ENCODE assay signal across 35 mouse cellular contexts in the genomic region with DNA sequence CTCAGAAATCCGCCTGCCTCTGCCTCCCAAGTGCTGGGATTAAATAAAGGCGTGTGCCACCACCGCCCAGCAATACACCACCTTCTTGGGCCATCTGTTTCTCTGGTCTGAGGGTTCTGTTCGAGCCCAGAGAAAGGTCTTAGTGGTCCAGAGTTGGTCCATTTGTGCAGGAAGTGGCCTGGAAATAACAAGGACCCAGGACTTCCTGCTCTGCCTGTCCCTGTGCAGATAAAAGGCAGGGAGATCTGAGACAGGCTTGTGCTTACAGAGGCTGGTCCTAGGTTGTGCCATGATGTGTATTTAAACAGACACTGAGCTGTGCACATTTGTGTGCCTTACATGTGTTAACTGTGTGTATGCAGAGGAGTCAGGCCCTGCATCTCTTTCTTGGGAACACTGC. TPM values are rescaled to one million over a fixed set of nuclear protein-coding genes. Genes with fewer than 3 reads are reported as not detected.
"Had no signal": no experiment of that assay in that cellular context is flagged by ENCODE, and none has a peak within 500 bp of the region (broad histone marks: within the 10 kb centered on the region; RNA-seq: fewer than 3 reads in every experiment).

No protein-coding gene starts in this region.

- H3K4me3 ChIP-seq: heart, adult 2 months; heart, embryonic 12.5 days; hindbrain, embryonic 10.5 days; hindbrain, embryonic 12.5 days; intestine, embryonic 15.5 days; layer of hippocampus, adult 2 months; left cerebral cortex, adult 2 months; limb, embryonic 12.5 days; liver, embryonic 13.5 days had no signal

- DNase-seq: gastrocnemius, postnatal 25 days; heart, adult 2 months; heart, postnatal 10 days; heart, postnatal 4 days; kidney, adult 18-20 months; kidney, adult 8-10 months; kidney, postnatal 10 days; kidney, postnatal 25 days; kidney, postnatal 4 days; left cerebral cortex, postnatal 4 days; liver; liver, embryonic 13.5 days had no signal

- H3K36me3 ChIP-seq: heart, embryonic 12.5 days; hindbrain, embryonic 10.5 days; hindbrain, embryonic 12.5 days; intestine, embryonic 15.5 days; limb, embryonic 12.5 days; liver, embryonic 13.5 days had no signal

- H3K27ac ChIP-seq: heart, adult 2 months; hindbrain, embryonic 10.5 days; hindbrain, embryonic 12.5 days; hindbrain, embryonic 14.5 days; intestine, embryonic 15.5 days; layer of hippocampus, adult 2 months; left cerebral cortex, adult 2 months; limb, embryonic 12.5 days; liver, embryonic 13.5 days had no signal

- H3K27me3 ChIP-seq: heart, embryonic 12.5 days; hindbrain, embryonic 12.5 days; intestine, embryonic 15.5 days had no signal

- H3K9me3 ChIP-seq: heart, embryonic 12.5 days; hindbrain, embryonic 10.5 days; hindbrain, embryonic 12.5 days; intestine, embryonic 15.5 days; limb, embryonic 12.5 days; liver, embryonic 13.5 days had no signal

RNA-seq across cellular contexts. Expression of gene Prss38, which starts 13.3 kb away (rescaled TPM):
- total RNA-seq: gastrocnemius, adult 18-20 months; gastrocnemius, adult 8-10 months; gastrocnemius, postnatal 25 days; gastrocnemius, postnatal 4 days; granulocyte monocyte progenitor cell, adult 5-6 weeks; heart, adult 2 months; heart, postnatal 10 days; heart, postnatal 25 days; heart, postnatal 4 days; layer of hippocampus, adult 2 months; layer of hippocampus, postnatal 10 days; layer of hippocampus, postnatal 25 days; left cerebral cortex, adult 2 months; left cerebral cortex, postnatal 14 days; left cerebral cortex, postnatal 4 days had no signal
- polyA plus RNA-seq: heart, adult 2 months; heart, embryonic 12.5 days; heart, embryonic 14.5 days; heart, embryonic 16.5 days; hindbrain, embryonic 10.5 days; hindbrain, embryonic 12.5 days; hindbrain, embryonic 14.5 days; hindbrain, embryonic 16.5 days; intestine, embryonic 15.5 days; intestine, postnatal 0 days; kidney, embryonic 14.5 days; kidney, embryonic 16.5 days; liver, embryonic 11.5 days; liver, embryonic 13.5 days had no signal
